Mouse (Mus musculus): Measurements from ENCODE around the gene Lrp5. TPM values are rescaled to one million over a fixed set of nuclear protein-coding genes. Genes with fewer than 3 reads are reported as not detected.
"Not testable (repeated sequence)": the region's sequence is repeated elsewhere in the genome, so short reads cannot be mapped to it uniquely, and the experiment has no call there.

Gene Lrp5
- total and polyA plus RNA-seq, 3 experiments, result 16.1 to 31.9 TPM; not detected in 1

DNA sequence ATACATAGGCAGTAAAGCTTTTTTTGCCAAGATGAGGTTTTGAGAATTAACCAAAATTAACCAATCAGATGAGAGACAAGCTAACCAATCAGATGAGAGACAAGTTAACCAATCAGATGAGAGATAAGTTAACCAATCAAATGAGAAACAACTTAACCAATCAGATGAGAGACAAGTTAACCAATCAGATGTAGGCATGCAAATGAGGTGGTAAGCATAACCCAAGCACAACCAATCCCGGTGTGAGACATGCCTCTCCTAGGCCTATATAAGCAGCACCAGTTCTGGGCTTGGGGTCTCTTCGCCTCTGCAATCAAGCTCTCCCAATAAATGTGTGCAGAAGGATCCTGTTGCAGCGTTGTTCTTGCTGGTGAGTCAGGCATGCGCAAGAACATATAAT lies 29.3 kb downstream of the Lrp5 start:
- DNase-seq (ENCODE audit: low read depth, low spot score), result peak; percentile 32
- H3K4me3 ChIP-seq (ENCODE audit: control insufficient read depth in 1 of 2, insufficient read depth in 1 of 2, low read depth in 2 of 2, low read length in 2 of 2); H3K36me3 ChIP-seq (ENCODE audit: control insufficient read depth in 1 of 2, insufficient read depth in 2 of 2, low read length in 2 of 2); H3K27me3 ChIP-seq (ENCODE audit: control insufficient read depth in 1 of 2, insufficient read depth in 2 of 2, low read length in 2 of 2); H3K9me3 ChIP-seq (replicated peaks; ENCODE audit: insufficient read depth, low read length); H3K4me1 ChIP-seq (ENCODE audit: control insufficient read depth in 1 of 2, insufficient read depth in 2 of 2, low read length in 2 of 2); H3K79me2 ChIP-seq (ENCODE audit: control insufficient read depth, insufficient read depth, low read length, poor library complexity); H3K27ac ChIP-seq (ENCODE audit: control insufficient read depth, low read depth, low read length); H3K9ac ChIP-seq (ENCODE audit: control insufficient read depth, low read depth, low read length, poor library complexity, severe bottlenecking): not testable (repeated sequence)
- 0 out of 2 replicates have a peak, but pooled peaks have one; percentile 51 for TF ChIP-seq TBP (IDR thresholded peaks at IDR 0.05; ENCODE audit: low read depth, low read length)

GRCm38 (mm10) chr19:3656144-3656543 lies 30.2 kb downstream of the Lrp5 start:
- DNase-seq (ENCODE audit: low read depth, low spot score), result no peak
- H3K79me2 ChIP-seq (ENCODE audit: control insufficient read depth, insufficient read depth, low read length, poor library complexity), result no peaks in the 10 kb centered on the region
- no peak overlapping the region for H3K27ac ChIP-seq (ENCODE audit: control insufficient read depth, low read depth, low read length)
- peaks cover 0 to 1% of the 10 kb centered on the region in 2 experiments; a peak in 1 of 4 replicates for H3K36me3 ChIP-seq (ENCODE audit: control insufficient read depth in 1 of 2, insufficient read depth in 2 of 2, low read length in 2 of 2)
- H3K27me3 ChIP-seq (ENCODE audit: control insufficient read depth in 1 of 2, insufficient read depth in 2 of 2, low read length in 2 of 2), result no peaks in the 10 kb centered on the region
- H3K9ac ChIP-seq (ENCODE audit: control insufficient read depth, low read depth, low read length, poor library complexity, severe bottlenecking), result no peak overlapping the region
- no peaks in the 10 kb centered on the region for H3K4me1 ChIP-seq (ENCODE audit: control insufficient read depth in 1 of 2, insufficient read depth in 2 of 2, low read length in 2 of 2)
- TF ChIP-seq USF1 (IDR thresholded peaks at IDR 0.05; ENCODE audit: low read depth, low read length), result no peak
- TF ChIP-seq BHLHE40 (IDR thresholded peaks at IDR 0.05; ENCODE audit: borderline replicate concordance, low read depth, low read length), result no peak
- TF ChIP-seq UBTF (IDR thresholded peaks at IDR 0.05; ENCODE audit: borderline replicate concordance, insufficient read depth, low read depth, low read length), result no peak
- no peak for TF ChIP-seq RCOR1 (IDR thresholded peaks at IDR 0.05; ENCODE audit: low read depth, low read length)
- TF ChIP-seq MEF2A (IDR thresholded peaks at IDR 0.05; ENCODE audit: extremely low read depth, insufficient replicate concordance, low read depth, low read length, poor library complexity, severe bottlenecking), result no peak
- no peak for TF ChIP-seq NELFE (IDR thresholded peaks at IDR 0.05; ENCODE audit: low read depth, low read length)
- no peak overlapping the region for H3K4me3 ChIP-seq (ENCODE audit: control insufficient read depth in 1 of 2, insufficient read depth in 1 of 2, low read depth in 2 of 2, low read length in 2 of 2)
- H3K9me3 ChIP-seq (replicated peaks; ENCODE audit: insufficient read depth, low read length), result no peaks in the 10 kb centered on the region

- H3K9me3 ChIP-seq (replicated peaks; ENCODE audit: insufficient read depth, low read length), result no peaks in the 10 kb centered on the region
- DNase-seq (ENCODE audit: low read depth, low spot score), result no peak
- no peak overlapping the region for H3K9ac ChIP-seq (ENCODE audit: control insufficient read depth, low read depth, low read length, poor library complexity, severe bottlenecking)
- H3K4me3 ChIP-seq (ENCODE audit: control insufficient read depth in 1 of 2, insufficient read depth in 1 of 2, low read depth in 2 of 2, low read length in 2 of 2), result no peak overlapping the region
- H3K79me2 ChIP-seq (ENCODE audit: control insufficient read depth, insufficient read depth, low read length, poor library complexity), result no peaks in the 10 kb centered on the region
- no peak overlapping the region for H3K27ac ChIP-seq (ENCODE audit: control insufficient read depth, low read depth, low read length)
- H3K36me3 ChIP-seq (ENCODE audit: control insufficient read depth in 1 of 2, insufficient read depth in 2 of 2, low read length in 2 of 2), result peaks cover 0 to 1% of the 10 kb centered on the region in 2 experiments; a peak in 1 of 4 replicates
- H3K4me1 ChIP-seq (ENCODE audit: control insufficient read depth in 1 of 2, insufficient read depth in 2 of 2, low read length in 2 of 2), result no peaks in the 10 kb centered on the region
- H3K27me3 ChIP-seq (ENCODE audit: control insufficient read depth in 1 of 2, insufficient read depth in 2 of 2, low read length in 2 of 2), result no peaks in the 10 kb centered on the region
- TF ChIP-seq USF1 (IDR thresholded peaks at IDR 0.05; ENCODE audit: low read depth, low read length), result no peak
Measured at GRCm38 (mm10) chr19:3654940-3655339, 31.4 kb downstream of the Lrp5 start.

- no peak overlapping the region for H3K27ac ChIP-seq (ENCODE audit: control insufficient read depth, low read depth, low read length)
- TF ChIP-seq MAFK (IDR thresholded peaks at IDR 0.05; ENCODE audit: borderline replicate concordance, low read depth, low read length), result no peak
- TF ChIP-seq CHD2 (IDR thresholded peaks at IDR 0.05; ENCODE audit: low read length), result no peak
- no peak for TF ChIP-seq MAZ (IDR thresholded peaks at IDR 0.05; ENCODE audit: low read depth, low read length)
- no peak for TF ChIP-seq NELFE (IDR thresholded peaks at IDR 0.05; ENCODE audit: low read depth, low read length)
- no peak for TF ChIP-seq EP300 (IDR thresholded peaks at IDR 0.05; ENCODE audit: low read depth in 1 of 2, low read length in 2 of 2)
- no peak for TF ChIP-seq GATA1 (IDR thresholded peaks at IDR 0.05; ENCODE audit: low read depth, low read length)
- TF ChIP-seq BHLHE40 (IDR thresholded peaks at IDR 0.05; ENCODE audit: borderline replicate concordance, low read depth, low read length), result no peak
- peaks cover 0 to 1% of the 10 kb centered on the region in 2 experiments; a peak in 1 of 4 replicates for H3K36me3 ChIP-seq (ENCODE audit: control insufficient read depth in 1 of 2, insufficient read depth in 2 of 2, low read length in 2 of 2)
- H3K9me3 ChIP-seq (replicated peaks; ENCODE audit: insufficient read depth, low read length), result no peaks in the 10 kb centered on the region
- H3K9ac ChIP-seq (ENCODE audit: control insufficient read depth, low read depth, low read length, poor library complexity, severe bottlenecking), result no peak overlapping the region
- H3K4me1 ChIP-seq (ENCODE audit: control insufficient read depth in 1 of 2, insufficient read depth in 2 of 2, low read length in 2 of 2), result no peaks in the 10 kb centered on the region
- H3K27me3 ChIP-seq (ENCODE audit: control insufficient read depth in 1 of 2, insufficient read depth in 2 of 2, low read length in 2 of 2), result no peaks in the 10 kb centered on the region
- no peak for DNase-seq (ENCODE audit: low read depth, low spot score)
- H3K79me2 ChIP-seq (ENCODE audit: control insufficient read depth, insufficient read depth, low read length, poor library complexity), result no peaks in the 10 kb centered on the region
- no peak overlapping the region for H3K4me3 ChIP-seq (ENCODE audit: control insufficient read depth in 1 of 2, insufficient read depth in 1 of 2, low read depth in 2 of 2, low read length in 2 of 2)
Measured at GRCm38 (mm10) chr19:3654058-3654457, 32.3 kb downstream of the Lrp5 start.

Data from MEL (cell line).